Mouse (Mus musculus) central nervous system, embryonic 11.5 days (tissue): Measurements from ENCODE around the gene Prkd2. TPM values are rescaled to one million over a fixed set of nuclear protein-coding genes. Genes with fewer than 3 reads are reported as not detected.

Experiments
- polyA plus RNA-seq: library from polyadenylated mRNA; depleted of rRNA; stranded (reverse); fragments of >200 nt; gene quantifications from 2 replicates; pipeline ENCODE4 v1.2.3, GENCODE M21; 2012; rRNA removed

Prkd2 gene
- polyA plus RNA-seq: 17.6 and 18.1 TPM in 2 replicates

DNA sequence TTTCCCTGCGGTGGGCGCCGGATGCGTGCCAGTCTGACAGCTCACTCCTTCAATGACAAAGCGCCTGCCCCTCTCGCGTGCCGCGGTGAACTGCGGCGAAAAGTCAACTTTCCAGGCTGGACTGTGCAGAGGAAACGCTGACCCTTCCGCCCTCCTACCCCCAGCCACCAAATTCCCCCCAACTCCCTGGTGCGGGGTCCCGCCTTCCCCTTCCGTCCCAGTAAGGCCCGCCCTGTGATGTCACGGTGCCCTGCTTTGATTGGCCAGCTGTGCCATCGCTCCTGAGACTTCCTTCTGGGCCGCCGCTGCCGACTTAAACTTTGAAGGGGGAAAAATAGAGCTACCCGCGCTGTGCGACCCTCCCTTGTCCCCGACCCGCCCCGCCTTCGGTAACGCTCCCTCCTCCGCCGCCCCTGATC is at the start of gene Prkd2:
Gene Prkd2 (plus strand): TSS at position 258 of the 419 bp plus-strand sequence.

GRCm38 (mm10) chr7:16815351-16815941 is 27.3 kb upstream of the Prkd2 start, which contains the start of gene Strn4:
Strn4 (plus strand) TSS chr7:16815889.

GRCm38 (mm10) chr7:16816475-16817122 is 26.1 kb upstream of the Prkd2 start, which contains the start of gene Fkrp:
Fkrp (minus strand) TSS chr7:16816732.

GRCm38 (mm10) chr7:16875310-16875325 is 32.4 kb downstream of the Prkd2 start, which contains the start of gene Dact3:
Dact3 (plus strand) TSS chr7:16875317.

DNA sequence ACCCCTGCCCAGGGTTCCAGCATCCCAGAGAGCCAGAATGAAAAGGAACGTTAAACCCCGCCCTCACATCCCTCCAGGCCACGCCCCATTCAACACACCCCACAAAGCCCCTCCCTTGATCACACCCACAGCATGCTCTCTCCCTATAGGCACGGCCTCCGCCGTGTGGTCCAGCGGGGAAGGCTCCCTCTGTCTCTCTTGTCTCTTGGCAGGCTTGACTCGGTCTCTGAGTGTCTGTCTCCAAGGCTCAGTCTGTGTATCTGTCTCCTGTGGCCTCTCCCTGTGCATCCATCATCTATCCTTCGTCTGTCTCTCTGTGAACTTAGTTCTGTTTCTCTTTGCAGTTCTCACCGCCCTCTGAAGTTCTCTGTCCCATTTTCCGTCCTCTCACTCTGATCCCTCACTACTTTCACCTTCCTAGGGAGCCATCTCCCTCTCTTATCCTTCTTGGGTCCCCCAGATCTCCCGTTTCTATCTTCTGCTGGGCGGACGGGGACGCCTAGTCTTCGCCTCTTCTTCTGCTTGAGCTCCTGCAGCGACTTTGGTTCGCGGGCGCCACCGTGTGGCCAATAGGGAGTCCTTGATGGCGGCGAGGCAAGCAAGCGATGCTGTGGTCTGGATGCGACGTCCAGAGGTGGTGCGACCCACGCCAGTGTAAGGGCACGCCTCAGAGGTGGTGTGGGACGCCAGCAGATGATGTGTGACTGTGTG is 49.1 kb downstream of the Prkd2 start, which contains the start of gene Gng8:
Gene Gng8 (plus strand): TSS at position 146 of the 711 bp plus-strand sequence.

GRCm38 (mm10) chr7:16906281-16906680 is 63.6 kb downstream of the Prkd2 start, which contains the start of gene Ptgir:
Ptgir (plus strand) TSS chr7:16906490.

Other genes with a start within 250 kb of the Prkd2 start
- gene Arhgap35, start 227.9 kb upstream of the Prkd2 start, polyA plus RNA-seq: 24.0 and 36.1 TPM in 2 replicates
- gene Ceacam15, start 167.2 kb upstream of the Prkd2 start, polyA plus RNA-seq: not detected in 2 replicates
- not detected in 2 replicates for gene Ceacam9, start 121.0 kb upstream of the Prkd2 start, polyA plus RNA-seq
- gene Ap2s1, start 104.5 kb upstream of the Prkd2 start, polyA plus RNA-seq: 256 and 284 TPM in 2 replicates
- gene Slc1a5, start 61.6 kb upstream of the Prkd2 start, polyA plus RNA-seq: 61.6 and 64.9 TPM in 2 replicates
- gene Strn4, start 27.0 kb upstream of the Prkd2 start, polyA plus RNA-seq: 177 and 182 TPM in 2 replicates
- 29.3 and 35.3 TPM in 2 replicates for gene Fkrp, start 26.2 kb upstream of the Prkd2 start, polyA plus RNA-seq
- gene Dact3, start 32.4 kb downstream of the Prkd2 start, polyA plus RNA-seq: 40.8 and 52.2 TPM in 2 replicates
- 33.1 and 38.4 TPM in 2 replicates for gene Gng8, start 48.9 kb downstream of the Prkd2 start, polyA plus RNA-seq
- gene Ptgir, start 63.6 kb downstream of the Prkd2 start, polyA plus RNA-seq: 0.94 and 1.0 TPM in 2 replicates
- 330 and 348 TPM in 2 replicates for gene Calm3, start 81.2 kb downstream of the Prkd2 start, polyA plus RNA-seq
- 10.3 and 15.8 TPM in 2 replicates for gene Pnmal2, start 101.8 kb downstream of the Prkd2 start, polyA plus RNA-seq
- gene Pnmal1, start 116.8 kb downstream of the Prkd2 start, polyA plus RNA-seq: 7.1 and 14.8 TPM in 2 replicates
- 3.1 and 4.9 TPM in 2 replicates for gene Gm42372, start 140.2 kb downstream of the Prkd2 start, polyA plus RNA-seq
- 16.4 and 22.4 TPM in 2 replicates for gene Ccdc8, start 149.8 kb downstream of the Prkd2 start, polyA plus RNA-seq
- gene Ppp5c, start 185.0 kb downstream of the Prkd2 start, polyA plus RNA-seq: 128 and 142 TPM in 2 replicates
- gene Hif3a, start 219.5 kb downstream of the Prkd2 start, polyA plus RNA-seq: 5.5 and 10.6 TPM in 2 replicates
- gene Psg16, start 231.1 kb downstream of the Prkd2 start, polyA plus RNA-seq: 0.18 and 0.27 TPM in 2 replicates